Mouse (Mus musculus): ENCODE data around the gene Asna1. TPM values are rescaled to one million over a fixed set of nuclear protein-coding genes. Genes with fewer than 3 reads are reported as not detected.

Asna1 gene
- total RNA-seq, 2 experiments from 2014 or later: 66.2 to 69.8 TPM

GRCm38 (mm10) chr8:85035728-85036310 is 10.7 kb upstream of the Asna1 start:
- intact Hi-C loops (cut with DNase I): loop anchor here (2.0 kb wide), 1 partner anchor 25 kb away; the partner anchor contains the start of gene Fbxw9
- DNase-seq: peak; percentile 21 to 26

GRCm38 (mm10) chr8:85035165-85035727 is 10.2 kb upstream of the Asna1 start:
- intact Hi-C loops (cut with DNase I): no loop called here

GRCm38 (mm10) chr8:85034764-85035163 is 9.7 kb upstream of the Asna1 start:
- intact Hi-C loops (cut with DNase I): no loop called here
- peak; percentile 53 to 64 for DNase-seq

More at GRCm38 (mm10) chr8:85035165-85035727, 10.2 kb upstream of the Asna1 start:
- no peak for DNase-seq

- no peak for DNase-seq
- intact Hi-C loops (cut with DNase I): no loop called here
Measured at GRCm38 (mm10) chr8:85033867-85034266, 8.8 kb upstream of the Asna1 start.

- no peak for DNase-seq
- intact Hi-C loops (cut with DNase I): no loop called here
Measured at GRCm38 (mm10) chr8:85032622-85033311, 7.7 kb upstream of the Asna1 start.

- DNase-seq: no peak
- intact Hi-C loops (cut with DNase I): loop anchor here (5.0 kb wide), 1 partner anchor 52 kb away; the partner anchor contains the start of gene Junb
Measured at GRCm38 (mm10) chr8:85029271-85029670, 4.2 kb upstream of the Asna1 start.

GRCm38 (mm10) chr8:85027922-85028321 is 2.8 kb upstream of the Asna1 start:
- DNase-seq: no peak
- intact Hi-C loops (cut with DNase I): loop anchor here (5.0 kb wide), 1 partner anchor 51 kb away; the partner anchor contains the start of gene Junb

GRCm38 (mm10) chr8:85027516-85027855 is 2.4 kb upstream of the Asna1 start:
- intact Hi-C loops (cut with DNase I): loop anchor here (5.0 kb wide), 1 partner anchor 50 kb away; the partner anchor contains the start of gene Junb
- DNase-seq: no peak

GRCm38 (mm10) chr8:85026670-85027515 is 1.8 kb upstream of the Asna1 start, which contains the start of gene Trir:
TSS of gene Trir (plus strand) at chr8:85026823.
- intact Hi-C loops (cut with DNase I): loop anchor here (5.0 kb wide), 1 partner anchor 50 kb away; the partner anchor contains the start of gene Junb
- peak; percentile 97 to 98 for DNase-seq

- no peak for DNase-seq
- intact Hi-C loops (cut with DNase I): no loop called here
Measured at GRCm38 (mm10) chr8:85023846-85024245, 1.2 kb downstream of the Asna1 start.

GRCm38 (mm10) chr8:85021514-85022055 is 3.5 kb downstream of the Asna1 start:
- DNase-seq: no peak
- intact Hi-C loops (cut with DNase I): no loop called here

- intact Hi-C loops (cut with DNase I): no loop called here
- no peak for DNase-seq
Measured at GRCm38 (mm10) chr8:85017209-85017608, 7.9 kb downstream of the Asna1 start.

GRCm38 (mm10) chr8:85016724-85017123 is 8.4 kb downstream of the Asna1 start:
- intact Hi-C loops (cut with DNase I): no loop called here
- DNase-seq: no peak

- no peak for DNase-seq
- intact Hi-C loops (cut with DNase I): no loop called here
Measured at GRCm38 (mm10) chr8:85014431-85014830, 10.7 kb downstream of the Asna1 start, which contains the start of gene Best2. TSS of gene Best2 (minus strand) at chr8:85014531.

GRCm38 (mm10) chr8:85013230-85013840 is 11.7 kb downstream of the Asna1 start:
- peak; percentile 53 to 58 for DNase-seq
- intact Hi-C loops (cut with DNase I): no loop called here

- no peak for DNase-seq
- intact Hi-C loops (cut with DNase I): no loop called here
Measured at GRCm38 (mm10) chr8:85011242-85011641, 13.8 kb downstream of the Asna1 start.

- intact Hi-C loops (cut with DNase I): no loop called here
- peak in 1 of 2 experiments; percentile 39 for DNase-seq
Measured at GRCm38 (mm10) chr8:85007686-85008085, 17.4 kb downstream of the Asna1 start.

- DNase-seq: peak; percentile 89 to 95
- intact Hi-C loops (cut with DNase I): loop anchor here (5.0 kb wide), 1 partner anchor 40 kb away; no protein-coding TSS in a partner anchor
Measured at GRCm38 (mm10) chr8:84997649-84998295, 27.3 kb downstream of the Asna1 start.

GRCm38 (mm10) chr8:84996978-84997377 is 28.1 kb downstream of the Asna1 start:
- no peak for DNase-seq
- intact Hi-C loops (cut with DNase I): loop anchor here (5.0 kb wide), 1 partner anchor 40 kb away; no protein-coding TSS in a partner anchor

All from heart, postnatal 36 days (tissue).